Mouse (Mus musculus) MEL (cell line): ENCODE data around the gene Gss. TPM values are rescaled to one million over a fixed set of nuclear protein-coding genes. Genes with fewer than 3 reads are reported as not detected.

Experiments
- DNase-seq: peaks from one replicate; pipeline ENCODE4 v3.0.0; 2011; ENCODE audit warnings: low read depth, low spot score
- H3K27ac ChIP-seq: 2 replicates; pipeline ENCODE4 v1.5.1; 2012; ENCODE audit warnings: low read depth, mild to moderate bottlenecking, control low read depth, low read length, moderate library complexity; ENCODE audit not compliant: control insufficient read depth
- H3K27me3 ChIP-seq, 2 experiments: fragments of 150-350 bp in 1 of 2; sonication (generic) in 1 of 2; 2 replicates each; pipeline ENCODE4 v1.6.1; 2012; ENCODE audit warnings: low read length in 2 of 2, mild to moderate bottlenecking in 2 of 2, improper control_type of control experiment in 1 of 2, moderate library complexity in 1 of 2; ENCODE audit not compliant: insufficient read depth in 2 of 2, control insufficient read depth in 1 of 2
- H3K36me3 ChIP-seq, 2 experiments: 2 replicates each; pipeline ENCODE4 v1.6.1; 2012 to 2014; ENCODE audit warnings: low read length in 2 of 2, improper control_type of control experiment in 1 of 2, inconsistent platforms in 1 of 2, mild to moderate bottlenecking in 1 of 2; ENCODE audit not compliant: insufficient read depth in 2 of 2, control insufficient read depth in 1 of 2
- H3K4me1 ChIP-seq, 2 experiments: fragments of 150-350 bp in 1 of 2; sonication (generic) in 1 of 2; 2 replicates each; pipeline ENCODE4 v1.6.1; 2012; ENCODE audit warnings: low read length in 2 of 2, improper control_type of control experiment in 1 of 2, mild to moderate bottlenecking in 1 of 2; ENCODE audit not compliant: insufficient read depth in 2 of 2, control insufficient read depth in 1 of 2
- H3K4me3 ChIP-seq, 2 experiments: fragments of 150-350 bp in 1 of 2; sonication (generic) in 1 of 2; 2 replicates each; pipeline ENCODE4 v1.5.1; 2012; ENCODE audit warnings: low read depth in 2 of 2, low read length in 2 of 2, mild to moderate bottlenecking in 2 of 2, moderate library complexity in 2 of 2, control low read depth in 1 of 2, improper control_type of control experiment in 1 of 2; ENCODE audit not compliant: control insufficient read depth in 1 of 2, insufficient read depth in 1 of 2
- H3K79me2 ChIP-seq: 2 replicates; pipeline ENCODE4 v1.6.1; 2012; ENCODE audit warnings: mild to moderate bottlenecking, low read length, moderate library complexity; ENCODE audit not compliant: control insufficient read depth, poor library complexity, insufficient read depth
- H3K9ac ChIP-seq: 2 replicates; pipeline ENCODE4 v1.6.1; 2012; ENCODE audit warnings: low read depth, mild to moderate bottlenecking, control low read depth, low read length, moderate library complexity; ENCODE audit not compliant: control insufficient read depth, poor library complexity, severe bottlenecking
- H3K9me3 ChIP-seq: fragments of 150-350 bp; sonication (generic); replicated peaks from 2 replicates; pipeline ENCODE4 v1.6.1; 2012; ENCODE audit warnings: mild to moderate bottlenecking, low read length, improper control_type of control experiment, moderate library complexity; ENCODE audit not compliant: insufficient read depth
- CHD1 ChIP-seq: IDR thresholded peaks from 2 replicates; pipeline ENCODE4 v1.6.1; 2012; ENCODE audit warnings: low read depth, mild to moderate bottlenecking, inconsistent platforms, low read length, improper control_type of control experiment
- CTCF ChIP-seq, 3 experiments: IDR thresholded peaks in 2 of 3; conservative IDR thresholded peaks in 1 of 3; 2 replicates each; pipeline ENCODE4 v1.5.1; 2011 to 2012; ENCODE audit warnings: low read length in 3 of 3, low read depth in 2 of 3, mild to moderate bottlenecking in 2 of 3, improper control_type of control experiment in 1 of 3, inconsistent platforms in 1 of 3, mixed read lengths in 1 of 3, moderate library complexity in 1 of 3; ENCODE audit not compliant: control insufficient read depth in 1 of 3, insufficient read depth in 1 of 3, poor library complexity in 1 of 3, severe bottlenecking in 1 of 3
- E2F4 ChIP-seq: IDR thresholded peaks from 2 replicates; pipeline ENCODE4 v1.6.1; 2011; ENCODE audit warnings: low read depth, low read length, improper control_type of control experiment, borderline replicate concordance
- ELF1 ChIP-seq: IDR thresholded peaks from 2 replicates; pipeline ENCODE4 v1.6.1; 2014; ENCODE audit warnings: low read depth, mild to moderate bottlenecking, inconsistent platforms, low read length, improper control_type of control experiment, moderate library complexity
- EP300 ChIP-seq, 2 experiments: IDR thresholded peaks; 2 replicates each; pipeline ENCODE4 v1.6.1; 2011; ENCODE audit warnings: improper control_type of control experiment in 2 of 2, low read length in 2 of 2, low read depth in 1 of 2, mild to moderate bottlenecking in 1 of 2
- ETS1 ChIP-seq: IDR thresholded peaks from 2 replicates; pipeline ENCODE4 v1.6.1; 2012; ENCODE audit warnings: low read depth, mild to moderate bottlenecking, inconsistent platforms, low read length, improper control_type of control experiment, moderate library complexity
- GABPA ChIP-seq: IDR thresholded peaks from 2 replicates; pipeline ENCODE4 v1.6.1; 2012; ENCODE audit warnings: low read depth, mild to moderate bottlenecking, inconsistent platforms, low read length, improper control_type of control experiment, moderate library complexity
- HCFC1 ChIP-seq: IDR thresholded peaks from 2 replicates; pipeline ENCODE4 v1.6.1; 2012; ENCODE audit warnings: low read depth, mild to moderate bottlenecking, inconsistent platforms, low read length, improper control_type of control experiment, moderate library complexity
- JUND ChIP-seq: IDR thresholded peaks from 2 replicates; pipeline ENCODE4 v1.6.1; 2011; ENCODE audit warnings: low read depth, mild to moderate bottlenecking, improper control_type of control experiment, low read length
- MAX ChIP-seq: IDR thresholded peaks from 2 replicates; pipeline ENCODE4 v1.6.1; 2011; ENCODE audit warnings: low read length, improper control_type of control experiment
- MAZ ChIP-seq: IDR thresholded peaks from 2 replicates; pipeline ENCODE4 v1.6.1; 2012; ENCODE audit warnings: low read depth, mild to moderate bottlenecking, inconsistent platforms, low read length, improper control_type of control experiment
- MEF2A ChIP-seq: IDR thresholded peaks from 2 replicates; pipeline ENCODE4 v1.6.1; 2014; ENCODE audit warnings: low read depth, mild to moderate bottlenecking, inconsistent platforms, low read length, improper control_type of control experiment; ENCODE audit not compliant: poor library complexity, insufficient replicate concordance, severe bottlenecking; ENCODE audit errors: extremely low read depth
- MXI1 ChIP-seq: IDR thresholded peaks from 2 replicates; pipeline ENCODE4 v1.6.1; 2011; ENCODE audit warnings: mild to moderate bottlenecking, low read depth, low read length, improper control_type of control experiment
- MYB ChIP-seq: IDR thresholded peaks from 2 replicates; pipeline ENCODE4 v1.6.1; 2011; ENCODE audit warnings: mild to moderate bottlenecking, low read depth, low read length, improper control_type of control experiment
- MYC ChIP-seq: IDR thresholded peaks from 2 replicates; pipeline ENCODE4 v1.6.1; 2011; ENCODE audit warnings: low read depth, mild to moderate bottlenecking, low read length, improper control_type of control experiment, moderate library complexity
- NELFE ChIP-seq: IDR thresholded peaks from 2 replicates; pipeline ENCODE4 v1.6.1; 2011; ENCODE audit warnings: low read depth, low read length, improper control_type of control experiment
- NRF1 ChIP-seq: IDR thresholded peaks from 2 replicates; pipeline ENCODE4 v1.6.1; 2014; ENCODE audit warnings: low read depth, mild to moderate bottlenecking, inconsistent platforms, low read length, improper control_type of control experiment, moderate library complexity; ENCODE audit not compliant: poor library complexity, insufficient read depth, severe bottlenecking
- POLR2A ChIP-seq, 2 experiments: IDR thresholded peaks; 2 replicates each; pipeline ENCODE4 v1.6.1; 2011 to 2012; ENCODE audit warnings: low read length in 2 of 2, mild to moderate bottlenecking in 2 of 2, control low read depth in 1 of 2, improper control_type of control experiment in 1 of 2, low read depth in 1 of 2, moderate library complexity in 1 of 2; ENCODE audit not compliant: control insufficient read depth in 1 of 2, insufficient read depth in 1 of 2, poor library complexity in 1 of 2
- POLR2AphosphoS2 ChIP-seq: IDR thresholded peaks from 2 replicates; pipeline ENCODE4 v1.6.1; 2011; ENCODE audit warnings: low read length, improper control_type of control experiment
- POLR2AphosphoS5 ChIP-seq: IDR thresholded peaks from 2 replicates; pipeline ENCODE4 v1.6.1; 2012; ENCODE audit warnings: low read depth, borderline replicate concordance, mild to moderate bottlenecking, inconsistent platforms, low read length, moderate library complexity, mixed read lengths
- RAD21 ChIP-seq: IDR thresholded peaks from 2 replicates; pipeline ENCODE4 v1.6.1; 2011; ENCODE audit warnings: mild to moderate bottlenecking, low read depth, low read length, improper control_type of control experiment
- RCOR1 ChIP-seq: IDR thresholded peaks from 2 replicates; pipeline ENCODE4 v1.6.1; 2012; ENCODE audit warnings: low read depth, mild to moderate bottlenecking, inconsistent platforms, low read length, improper control_type of control experiment
- SIN3A ChIP-seq: IDR thresholded peaks from 2 replicates; pipeline ENCODE4 v1.6.1; 2012; ENCODE audit warnings: low read length, improper control_type of control experiment, inconsistent platforms
- SMC3 ChIP-seq: IDR thresholded peaks from 2 replicates; pipeline ENCODE4 v1.6.1; 2011; ENCODE audit warnings: low read depth, low read length, improper control_type of control experiment
- TAL1 ChIP-seq: IDR thresholded peaks from 2 replicates; pipeline ENCODE4 v1.6.1; 2012; ENCODE audit warnings: mild to moderate bottlenecking, inconsistent platforms, low read length, moderate library complexity, mixed read lengths
- TBP ChIP-seq: IDR thresholded peaks from 2 replicates; pipeline ENCODE4 v1.8.0; 2011; ENCODE audit warnings: low read depth, low read length, improper control_type of control experiment
- TCF12 ChIP-seq: IDR thresholded peaks from 2 replicates; pipeline ENCODE4 v1.6.1; 2014; ENCODE audit warnings: low read depth, mild to moderate bottlenecking, inconsistent platforms, low read length, improper control_type of control experiment, moderate library complexity
- USF1 ChIP-seq: IDR thresholded peaks from 2 replicates; pipeline ENCODE4 v1.6.1; 2014; ENCODE audit warnings: low read depth, mild to moderate bottlenecking, inconsistent platforms, low read length, improper control_type of control experiment, moderate library complexity
- USF2 ChIP-seq, 2 experiments: IDR thresholded peaks; 2 replicates each; pipeline ENCODE4 v1.6.1; 2011 to 2012; ENCODE audit warnings: improper control_type of control experiment in 2 of 2, low read length in 2 of 2, borderline replicate concordance in 1 of 2, inconsistent platforms in 1 of 2, low read depth in 1 of 2, mild to moderate bottlenecking in 1 of 2; ENCODE audit not compliant: insufficient read depth in 1 of 2
- ZC3H11A ChIP-seq: IDR thresholded peaks from 2 replicates; pipeline ENCODE4 v1.6.1; 2012; ENCODE audit warnings: low read depth, mild to moderate bottlenecking, inconsistent platforms, low read length, improper control_type of control experiment
- ZKSCAN1 ChIP-seq: IDR thresholded peaks from 2 replicates; pipeline ENCODE4 v1.6.1; 2012; ENCODE audit warnings: low read depth, mild to moderate bottlenecking, inconsistent platforms, low read length, improper control_type of control experiment, moderate library complexity
- ZMIZ1 ChIP-seq: IDR thresholded peaks from 2 replicates; pipeline ENCODE4 v1.6.1; 2012; ENCODE audit warnings: low read depth, mild to moderate bottlenecking, inconsistent platforms, low read length, improper control_type of control experiment, moderate library complexity
- polyA plus RNA-seq, 2 experiments: library from polyadenylated mRNA; stranded (reverse) in 1 of 2; unstranded in 1 of 2; fragments of >175 nt in 1 of 2; fragments of >200 nt in 1 of 2; gene quantifications; 2 replicates each; pipeline versions ENCODE4 v1.2.1 to v1.2.4; 2012; ENCODE audit warnings: low replicate concordance in 2 of 2, low read depth in 1 of 2; ENCODE audit not compliant: insufficient read length in 2 of 2, insufficient read depth in 1 of 2, missing spikeins in 1 of 2
- total RNA-seq: library from RNA; depleted of rRNA; stranded (reverse); fragments of 300-350 nt; gene quantifications from 2 replicates; pipeline ENCODE4 v1.2.3, GENCODE M21; 2012

Gene Gss
- total and polyA plus RNA-seq, 3 experiments = 21.9 to 24.0 TPM; not detected in 1

- no peak for DNase-seq
- H3K27ac ChIP-seq = no peak overlapping the region
- no peaks in the 10 kb centered on the region for H3K27me3 ChIP-seq
- no peak overlapping the region for H3K9ac ChIP-seq
- no peaks in the 10 kb centered on the region for H3K4me1 ChIP-seq
- TF ChIP-seq POLR2A (IDR thresholded peaks at IDR 0.05; ENCODE audit: control insufficient read depth in 1 of 2, insufficient read depth in 1 of 2, low read depth in 1 of 2, low read length in 2 of 2, poor library complexity in 1 of 2) (no peak), TBP (no peak), HCFC1 (no peak), TCF12 (no peak), POLR2AphosphoS5 (no peak), CTCF (IDR thresholded peaks at IDR 0.05 in 2 of 3, conservative IDR thresholded peaks at IDR 0.05 in 1 of 3; ENCODE audit: control insufficient read depth in 1 of 3, insufficient read depth in 1 of 3, low read depth in 2 of 3, low read length in 3 of 3, poor library complexity in 1 of 3, severe bottlenecking in 1 of 3) (no peak), USF2 (IDR thresholded peaks at IDR 0.05; ENCODE audit: borderline replicate concordance in 1 of 2, insufficient read depth in 1 of 2, low read depth in 1 of 2, low read length in 2 of 2) (no peak)
- TF ChIP-seq, all 39 proteins: peak for 0
- Histone ChIP-seq H3K4me3 (no peak overlapping the region), H3K36me3 (no peaks in the 10 kb centered on the region; a peak in 1 of 4 replicates), H3K79me2 (no peaks in the 10 kb centered on the region; the same call in 1 of the 2 replicates), H3K9me3 (no peaks in the 10 kb centered on the region)
Measured at GRCm38 (mm10) chr2:155630153-155630552, 37.5 kb upstream of the Gss start.

- Histone ChIP-seq H3K9me3 (no peaks in the 10 kb centered on the region), H3K79me2 (no peaks in the 10 kb centered on the region; the same call in 1 of the 2 replicates), H3K27me3 (no peaks in the 10 kb centered on the region), H3K4me3 (peak overlapping the region; percentile 61 to 62), H3K9ac (peak overlapping the region; percentile 66), H3K4me1 (peaks cover 0 to 3% of the 10 kb centered on the region in 2 experiments; a peak in 2 of 4 replicates), H3K27ac (no peak overlapping the region), H3K36me3 (peaks cover 0 to 3% of the 10 kb centered on the region in 2 experiments; a peak in 2 of 4 replicates)
- peak; percentile 69 for DNase-seq
- TF ChIP-seq SMC3 = no peak
- no peak for TF ChIP-seq EP300 (IDR thresholded peaks at IDR 0.05; ENCODE audit: low read depth in 1 of 2, low read length in 2 of 2)
- TF ChIP-seq TAL1 = no peak
- peak; percentile 56 to 57; a peak in 3 of 4 replicates for TF ChIP-seq POLR2A (IDR thresholded peaks at IDR 0.05; ENCODE audit: control insufficient read depth in 1 of 2, insufficient read depth in 1 of 2, low read depth in 1 of 2, low read length in 2 of 2, poor library complexity in 1 of 2)
- TF ChIP-seq MYC = no peak
- no peak for TF ChIP-seq MAZ
- TF ChIP-seq MEF2A = no peak
- TF ChIP-seq NELFE = peak; percentile 39; the same call in 1 of the 2 replicates
- no peak for TF ChIP-seq MYB
- TF ChIP-seq MXI1 = no peak
- no peak for TF ChIP-seq HCFC1
- TF ChIP-seq ZMIZ1 = no peak
- TF ChIP-seq JUND = no peak
- no peak for TF ChIP-seq GABPA
- TF ChIP-seq POLR2AphosphoS2 = no peak
- no peak for TF ChIP-seq USF1
- TF ChIP-seq RAD21 = no peak
- peak; percentile 32; the same call in 1 of the 2 replicates for TF ChIP-seq SIN3A
- TF ChIP-seq CHD1 = no peak
- TF ChIP-seq ZKSCAN1 = no peak
- no peak for TF ChIP-seq ELF1
- TF ChIP-seq E2F4 = no peak
- TF ChIP-seq NRF1 = peak; percentile 5; the same call in 1 of the 2 replicates
- no peak for TF ChIP-seq ZC3H11A
- TF ChIP-seq ETS1 = no peak
- TF ChIP-seq RCOR1 = no peak
- peak; percentile 68 for TF ChIP-seq MAX
Measured at GRCm38 (mm10) chr2:155629231-155629661, 36.6 kb upstream of the Gss start.
